Mouse (Mus musculus) G1E (cell line): ENCODE results near the gene Bnip1. TPM values are rescaled to one million over a fixed set of nuclear protein-coding genes. Genes with fewer than 3 reads are reported as not detected.
A peak's percentile ranks its signal among the peaks of the same experiment; 100 is the strongest.

Experiments
- ATAC-seq: 2 replicates; pipeline ENCODE4 v1.8.0; 2016; ENCODE audit warnings: mild to moderate bottlenecking; ENCODE audit not compliant: insufficient number of reproducible peaks, poor library complexity, low FRiP score, severe bottlenecking; ENCODE audit errors: extremely low read depth
- DNase-seq: peaks from one replicate; pipeline ENCODE4 v3.0.0; 2012; ENCODE audit warnings: low spot score
- H3K27me3 ChIP-seq: 2 replicates; pipeline ENCODE4 v1.6.1; 2012; ENCODE audit warnings: mild to moderate bottlenecking, low read length, inconsistent platforms; ENCODE audit not compliant: insufficient read depth
- H3K36me3 ChIP-seq: replicated peaks from 2 replicates; pipeline ENCODE3; 2012; ENCODE audit warnings: mild to moderate bottlenecking, inconsistent platforms
- H3K4me1 ChIP-seq: 2 replicates; pipeline ENCODE4 v1.6.1; 2012; ENCODE audit warnings: low read depth, low read length, inconsistent platforms, mixed read lengths; ENCODE audit not compliant: insufficient read depth
- H3K4me3 ChIP-seq: 2 replicates; pipeline ENCODE4 v1.5.1; 2012; ENCODE audit warnings: low read depth, mild to moderate bottlenecking, inconsistent platforms, low read length, moderate library complexity, mixed read lengths
- H3K9me3 ChIP-seq: replicated peaks from 2 replicates; pipeline ENCODE4 v1.6.1; 2012; ENCODE audit warnings: inconsistent platforms
- CTCF ChIP-seq: IDR thresholded peaks from 2 replicates; pipeline ENCODE4 v1.5.1; 2012; ENCODE audit warnings: low read depth, low read length, inconsistent platforms, mixed read lengths
- GATA1 ChIP-seq: IDR thresholded peaks from 2 replicates; pipeline ENCODE4 v1.6.1; 2012; ENCODE audit warnings: borderline replicate concordance, low read length, inconsistent platforms, mixed read lengths
- GATA2 ChIP-seq: IDR thresholded peaks from 2 replicates; pipeline ENCODE4 v1.6.1; 2012; ENCODE audit warnings: low read depth, low read length, inconsistent platforms, borderline replicate concordance
- POLR2AphosphoS5 ChIP-seq: IDR thresholded peaks from 2 replicates; pipeline ENCODE4 v1.6.1; 2012; ENCODE audit warnings: low read depth, low read length, inconsistent platforms; ENCODE audit not compliant: insufficient replicate concordance
- TAL1 ChIP-seq: conservative IDR thresholded peaks from 2 replicates; pipeline ENCODE4 v1.6.1; 2012; ENCODE audit warnings: low read depth, low read length, inconsistent platforms, mixed read lengths
- polyA plus RNA-seq: library from polyadenylated mRNA; stranded (reverse); fragments of >175 nt; gene quantifications from 2 replicates; pipeline ENCODE4 v1.2.3, GENCODE M21; 2012
- total RNA-seq, 2 experiments: library from RNA; stranded (forward) in 1 of 2; stranded (reverse) in 1 of 2; fragments of 200-1000 nt in 1 of 2; fragments of >200 nt in 1 of 2; fragmentation: Nextera tagmentation in 1 of 2; gene quantifications; 2 replicates each; pipeline ENCODE4 v1.2.3; 2014 to 2017

The Bnip1 gene
- total and polyA plus RNA-seq, 3 experiments: 32.1 to 55.9 (median 42.2) TPM

- H3K36me3 ChIP-seq: peaks cover 43% of the 10 kb centered on the region
- no peak for TF ChIP-seq TAL1
- no peak for TF ChIP-seq GATA1
- no peak for TF ChIP-seq POLR2AphosphoS5
- TF ChIP-seq GATA2: no peak
- TF ChIP-seq CTCF: no peak
- peaks cover 67% of the 10 kb centered on the region for H3K4me1 ChIP-seq
- H3K9me3 ChIP-seq: no peaks in the 10 kb centered on the region
- peak overlapping the region; percentile 76 for H3K4me3 ChIP-seq
- ATAC-seq: no peak
- H3K27me3 ChIP-seq: no peaks in the 10 kb centered on the region
- DNase-seq: no peak
Measured at GRCm38 (mm10) chr17:26781610-26782043, 761 bp downstream of the Bnip1 start.

DNA sequence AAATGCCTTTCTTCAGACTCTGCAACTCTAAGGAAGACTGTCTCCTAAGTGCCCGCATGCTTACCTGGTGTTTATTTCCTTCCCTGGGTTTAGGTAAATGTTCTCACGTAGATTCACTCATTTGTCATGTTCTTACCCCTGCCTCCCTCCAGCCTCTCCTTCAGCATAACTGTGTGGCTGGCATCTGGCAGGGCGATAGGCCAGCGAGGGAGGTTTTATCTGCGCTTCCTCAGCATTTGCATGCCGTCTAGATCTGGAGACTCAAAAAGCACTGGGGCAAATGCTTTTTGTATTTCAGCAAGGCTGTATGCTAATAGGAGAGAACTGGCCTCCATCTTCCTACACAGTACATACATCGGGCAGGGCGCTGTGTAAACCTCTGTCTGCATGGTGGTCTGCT lies 3.7 kb downstream of the Bnip1 start:
- H3K36me3 ChIP-seq: peaks cover 64% of the 10 kb centered on the region
- H3K4me3 ChIP-seq: no peak overlapping the region
- ATAC-seq: no peak
- no peaks in the 10 kb centered on the region for H3K9me3 ChIP-seq
- no peak for TF ChIP-seq POLR2AphosphoS5
- TF ChIP-seq CTCF: no peak
- no peak for TF ChIP-seq GATA2
- no peak for TF ChIP-seq GATA1
- TF ChIP-seq TAL1: no peak
- no peaks in the 10 kb centered on the region for H3K27me3 ChIP-seq
- peaks cover 52% of the 10 kb centered on the region for H3K4me1 ChIP-seq
- no peak for DNase-seq

DNA sequence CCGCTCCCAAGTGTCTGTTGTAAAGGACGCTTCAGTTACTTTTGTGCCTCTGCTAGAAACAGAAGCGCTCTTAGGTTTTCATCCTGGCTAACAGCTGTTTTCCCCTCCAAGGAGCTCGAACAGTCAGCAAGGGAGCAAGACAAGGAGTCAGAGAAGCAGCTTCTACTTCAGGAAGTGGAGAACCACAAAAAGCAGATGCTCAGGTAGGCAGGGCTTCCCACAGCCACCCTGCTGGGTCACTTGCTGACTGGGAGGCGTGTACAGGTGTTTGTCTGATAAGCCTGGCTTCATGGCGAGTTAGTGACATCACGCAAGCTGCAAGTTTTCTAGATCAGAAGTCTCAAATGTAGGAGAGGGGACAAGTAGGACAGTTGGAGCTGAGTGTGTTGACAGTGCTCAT lies 5.7 kb downstream of the Bnip1 start:
- DNase-seq: no peak
- no peak for ATAC-seq
- TF ChIP-seq TAL1 (no peak), GATA2 (no peak), GATA1 (no peak), CTCF (no peak), POLR2AphosphoS5 (no peak)
- Histone ChIP-seq H3K9me3 (no peaks in the 10 kb centered on the region), H3K36me3 (peaks cover 85% of the 10 kb centered on the region), H3K4me3 (no peak overlapping the region), H3K4me1 (peaks cover 43% of the 10 kb centered on the region), H3K27me3 (no peaks in the 10 kb centered on the region)

DNA sequence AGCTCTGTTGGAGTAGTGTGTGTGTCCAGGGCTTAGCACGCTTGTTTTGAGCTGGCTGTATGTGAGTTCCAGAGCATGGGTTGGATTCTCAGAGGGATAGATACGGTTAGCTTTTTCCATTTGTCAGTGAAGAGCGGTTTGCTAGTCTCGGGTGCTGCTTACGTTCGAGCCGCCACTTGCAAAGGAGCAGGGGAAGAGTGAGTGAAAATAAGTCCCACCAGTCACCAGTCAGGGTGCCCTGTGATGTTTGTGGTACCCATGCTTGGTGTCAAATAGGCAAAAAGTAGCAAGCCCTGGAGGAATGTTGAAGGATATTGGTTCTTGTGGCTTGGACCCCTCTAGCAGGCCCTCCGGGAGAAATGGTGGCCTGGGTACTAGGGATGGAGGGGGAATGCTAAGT lies 8.1 kb downstream of the Bnip1 start:
- ATAC-seq (no peak), DNase-seq (no peak)
- Histone ChIP-seq H3K4me1 (peaks cover 31% of the 10 kb centered on the region), H3K36me3 (peaks cover 94% of the 10 kb centered on the region), H3K4me3 (no peak overlapping the region), H3K9me3 (no peaks in the 10 kb centered on the region), H3K27me3 (no peaks in the 10 kb centered on the region)
- TF ChIP-seq GATA2 (no peak), TAL1 (no peak), POLR2AphosphoS5 (no peak), CTCF (no peak), GATA1 (no peak)

- peaks cover 87% of the 10 kb centered on the region for H3K36me3 ChIP-seq
- H3K9me3 ChIP-seq: no peaks in the 10 kb centered on the region
- DNase-seq: no peak
- TF ChIP-seq GATA2 (no peak), TAL1 (no peak), POLR2AphosphoS5 (no peak), CTCF (no peak), GATA1 (no peak)
- peaks cover 30% of the 10 kb centered on the region for H3K4me1 ChIP-seq
- no peak for ATAC-seq
- no peak overlapping the region for H3K4me3 ChIP-seq
- H3K27me3 ChIP-seq: no peaks in the 10 kb centered on the region
Measured at GRCm38 (mm10) chr17:26789460-26790268, 8.8 kb downstream of the Bnip1 start.

DNA sequence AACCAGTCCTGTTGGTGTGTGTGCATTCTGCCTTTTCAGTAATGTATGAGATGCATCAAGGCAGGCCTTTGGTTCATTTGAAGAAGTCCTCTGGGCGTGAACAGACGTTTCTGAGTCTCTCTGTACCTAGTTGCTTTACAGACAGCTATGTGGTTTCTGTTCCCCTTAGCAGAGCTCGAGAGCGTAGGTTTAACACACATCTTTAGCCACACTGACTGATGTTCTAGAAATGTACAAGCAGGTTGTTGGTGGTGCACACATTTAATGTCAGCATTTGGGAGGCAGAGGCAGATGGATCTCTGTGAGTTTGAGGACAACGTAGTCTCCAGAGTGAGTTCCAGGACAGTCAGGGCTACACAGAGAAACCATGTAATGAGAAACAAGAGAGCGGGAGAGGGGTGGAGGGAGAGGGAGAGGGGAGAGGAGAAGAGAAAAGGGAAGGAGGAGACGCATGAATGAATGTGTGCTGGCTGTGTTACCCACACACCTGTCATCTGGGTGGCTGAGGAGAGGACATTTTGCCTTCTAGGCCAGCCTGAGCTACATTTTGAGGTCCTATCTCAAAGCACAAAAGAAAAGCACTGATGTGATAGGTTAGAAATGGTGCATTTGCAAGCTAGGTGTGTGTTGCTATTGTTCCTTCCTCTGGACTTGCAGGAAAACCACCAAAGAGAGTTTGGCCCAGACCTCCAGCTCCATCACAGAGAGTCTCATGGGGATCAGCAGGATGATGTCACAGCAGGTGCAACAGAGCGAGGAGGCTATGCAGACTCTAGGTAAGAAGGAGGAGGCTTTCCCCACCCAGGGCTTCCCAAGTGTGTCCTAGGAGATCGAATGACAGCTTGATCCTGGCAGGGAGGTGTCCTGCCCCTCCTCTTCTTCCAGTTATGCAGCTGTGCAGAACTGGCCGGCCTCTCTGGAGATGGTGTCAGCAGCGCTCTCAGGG lies 9.7 kb downstream of the Bnip1 start:
- Histone ChIP-seq H3K4me3 (no peak overlapping the region), H3K27me3 (no peaks in the 10 kb centered on the region), H3K4me1 (peaks cover 30% of the 10 kb centered on the region), H3K9me3 (no peaks in the 10 kb centered on the region), H3K36me3 (peaks cover 78% of the 10 kb centered on the region)
- TF ChIP-seq GATA1 (no peak), CTCF (no peak), POLR2AphosphoS5 (no peak), TAL1 (no peak), GATA2 (no peak)
- DNase-seq (no peak), ATAC-seq (no peak)
